Mouse (Mus musculus) heart, embryonic 12.5 days (tissue): ENCODE results near the gene Gnptab. TPM values are rescaled to one million over a fixed set of nuclear protein-coding genes. Genes with fewer than 3 reads are reported as not detected.

Source experiments
- ATAC-seq: fragments of 200-750 bp; cut with Nextera tagmentation; 2 replicates; pipeline ENCODE4 v1.8.0; 2017; ENCODE audit warnings: moderate TSS enrichment, moderate library complexity; ENCODE audit not compliant: insufficient number of reproducible peaks, low FRiP score
- H3K27ac ChIP-seq: fragments of 300-500 bp; sonication (generic); 2 replicates; pipeline ENCODE4 v1.5.1; 2016; ENCODE audit warnings: mild to moderate bottlenecking, moderate library complexity; ENCODE audit not compliant: poor library complexity, severe bottlenecking
- H3K27me3 ChIP-seq: fragments of 300-500 bp; sonication (generic); replicated peaks from 2 replicates; pipeline ENCODE4 v1.6.1; 2016; ENCODE audit warnings: mild to moderate bottlenecking, moderate library complexity
- H3K36me3 ChIP-seq: fragments of 300-500 bp; sonication (generic); 2 replicates; pipeline ENCODE4 v1.6.1; 2016; ENCODE audit warnings: mild to moderate bottlenecking, moderate library complexity
- H3K4me1 ChIP-seq: fragments of 300-500 bp; sonication (generic); replicated peaks from 2 replicates; pipeline ENCODE4 v1.6.1; 2016; ENCODE audit warnings: mild to moderate bottlenecking
- H3K4me2 ChIP-seq: fragments of 300-500 bp; sonication (generic); 2 replicates; pipeline ENCODE4 v1.6.1; 2016; ENCODE audit warnings: mild to moderate bottlenecking, moderate library complexity
- H3K4me3 ChIP-seq: fragments of 300-500 bp; sonication (generic); 2 replicates; pipeline ENCODE4 v1.5.1; 2016; ENCODE audit warnings: mild to moderate bottlenecking
- H3K9ac ChIP-seq: fragments of 300-500 bp; sonication (generic); 2 replicates; pipeline ENCODE4 v1.6.1; 2016; ENCODE audit warnings: mild to moderate bottlenecking, moderate library complexity
- H3K9me3 ChIP-seq: fragments of 300-500 bp; sonication (generic); replicated peaks from 2 replicates; pipeline ENCODE4 v1.6.1; 2016; ENCODE audit warnings: mild to moderate bottlenecking, moderate library complexity
- WGBS: fragments of 180-500 bp; shearing (Covaris S2); methylation state at CpG from one replicate; pipeline ENCODE4 v1.1.7; 2016; 5-methylcytosine and 5-hydroxymethylcytosine counted together
- polyA plus RNA-seq: library from polyadenylated mRNA; unstranded; fragments of >200 nt; fragmentation: Nextera tagmentation; extraction: Ambion mirVana; gene quantifications from 2 replicates; pipeline ENCODE4 v1.2.1, GENCODE M21; 2016

Gene Gnptab
- polyA plus RNA-seq, 1 experiment from 2014 or later, result 11.2 TPM

DNA sequence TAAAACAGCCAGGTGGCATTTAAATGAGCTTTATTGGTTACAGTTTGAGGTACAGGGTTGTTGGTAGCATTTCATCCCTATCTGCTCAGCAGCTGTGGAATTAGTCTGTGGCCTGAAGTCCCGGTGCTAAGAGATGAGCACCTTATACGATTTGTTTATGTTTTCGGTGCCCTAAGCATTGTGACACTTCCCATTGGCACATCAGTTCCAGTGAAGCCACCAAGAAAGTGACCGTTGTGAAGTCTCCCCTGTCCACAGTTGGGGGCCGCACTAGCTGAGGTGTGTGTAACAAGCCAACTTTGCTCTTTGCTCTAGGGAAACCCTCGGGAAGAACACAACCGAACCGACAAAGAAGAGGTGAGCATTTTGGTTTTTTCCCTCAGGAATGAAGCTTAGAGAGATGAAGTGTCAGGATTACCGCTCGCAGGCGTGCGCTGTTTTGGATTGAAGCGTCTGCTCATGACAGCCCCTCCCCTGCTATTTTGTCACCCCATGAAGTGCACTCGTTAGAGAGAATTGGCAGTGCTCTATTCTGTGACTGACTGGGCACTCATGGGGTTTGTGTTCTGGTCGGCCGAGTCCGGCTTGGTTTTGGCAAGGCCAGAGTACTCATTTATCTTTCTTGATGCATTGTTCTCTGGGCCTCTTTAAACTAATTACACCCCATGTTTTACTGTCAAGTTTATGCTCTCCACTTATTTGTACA is 33.5 kb downstream of the Gnptab start:
- no peak for ATAC-seq
- peaks cover 9% of the 10 kb centered on the region for H3K36me3 ChIP-seq
- H3K27me3 ChIP-seq, result no peaks in the 10 kb centered on the region
- no peaks in the 10 kb centered on the region for H3K9me3 ChIP-seq
- WGBS, result 83% methylated on average over 17 of the region's 17 CpGs
- H3K4me1 ChIP-seq, result peaks cover 6% of the 10 kb centered on the region; the same call in 1 of the 2 replicates
- no peak overlapping the region for H3K4me2 ChIP-seq
- H3K9ac ChIP-seq, result no peak overlapping the region
- H3K27ac ChIP-seq, result no peak overlapping the region
- no peak overlapping the region for H3K4me3 ChIP-seq

DNA sequence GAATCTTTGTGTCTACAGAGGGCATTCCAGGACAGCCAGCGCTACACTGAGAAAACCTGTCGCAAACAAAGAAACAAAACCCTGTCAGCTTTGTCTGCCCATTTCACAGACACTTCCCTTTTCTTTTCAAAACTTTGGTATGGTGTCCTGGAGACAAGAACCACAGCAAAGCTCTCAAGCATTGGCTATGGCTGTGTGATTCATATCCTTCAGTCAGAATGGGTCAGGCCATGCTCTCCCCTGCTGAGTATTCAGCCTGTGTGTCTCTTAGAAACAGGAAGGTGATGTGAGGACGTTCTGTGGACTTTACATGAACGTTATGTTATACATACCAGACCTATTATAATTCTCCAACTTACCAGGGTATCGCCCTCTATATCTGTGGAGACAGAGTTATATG is 38.8 kb downstream of the Gnptab start:
- ATAC-seq, result no peak
- no peaks in the 10 kb centered on the region for H3K9me3 ChIP-seq
- peaks cover 7% of the 10 kb centered on the region; the same call in 1 of the 2 replicates for H3K4me1 ChIP-seq
- peaks cover 16% of the 10 kb centered on the region for H3K36me3 ChIP-seq
- H3K4me3 ChIP-seq, result no peak overlapping the region
- H3K27me3 ChIP-seq, result no peaks in the 10 kb centered on the region
- no peak overlapping the region for H3K9ac ChIP-seq
- H3K4me2 ChIP-seq, result no peak overlapping the region
- WGBS, result 85% methylated on average over 5 of the region's 5 CpGs
- no peak overlapping the region for H3K27ac ChIP-seq

DNA sequence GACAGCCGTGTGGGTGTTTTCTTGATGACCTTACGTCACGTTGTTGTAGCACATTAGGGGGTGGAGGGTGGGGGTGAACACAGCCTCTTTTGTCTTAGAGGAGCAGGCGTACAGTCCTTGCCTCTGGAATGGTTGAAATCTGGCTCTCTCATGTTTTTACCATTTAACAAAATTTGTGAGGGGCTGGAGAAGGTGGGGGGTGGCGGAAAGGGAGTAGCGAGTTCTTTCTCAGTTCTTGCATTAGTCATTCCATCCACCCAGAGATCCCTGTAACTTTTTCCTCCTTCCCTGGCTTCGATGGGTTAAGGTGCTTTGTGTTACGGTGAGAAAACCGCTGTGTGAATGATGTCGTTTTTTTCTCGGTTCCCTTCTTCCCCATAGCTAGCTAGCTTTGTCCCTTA is 41.2 kb downstream of the Gnptab start:
- WGBS, result 69% methylated on average over 11 of the region's 11 CpGs
- H3K9ac ChIP-seq, result no peak overlapping the region
- H3K27me3 ChIP-seq, result no peaks in the 10 kb centered on the region
- no peaks in the 10 kb centered on the region for H3K9me3 ChIP-seq
- no peak overlapping the region for H3K4me2 ChIP-seq
- no peak overlapping the region for H3K4me3 ChIP-seq
- H3K36me3 ChIP-seq, result peaks cover 18% of the 10 kb centered on the region
- H3K27ac ChIP-seq, result no peak overlapping the region
- peaks cover 7% of the 10 kb centered on the region; the same call in 1 of the 2 replicates for H3K4me1 ChIP-seq
- ATAC-seq, result no peak

DNA sequence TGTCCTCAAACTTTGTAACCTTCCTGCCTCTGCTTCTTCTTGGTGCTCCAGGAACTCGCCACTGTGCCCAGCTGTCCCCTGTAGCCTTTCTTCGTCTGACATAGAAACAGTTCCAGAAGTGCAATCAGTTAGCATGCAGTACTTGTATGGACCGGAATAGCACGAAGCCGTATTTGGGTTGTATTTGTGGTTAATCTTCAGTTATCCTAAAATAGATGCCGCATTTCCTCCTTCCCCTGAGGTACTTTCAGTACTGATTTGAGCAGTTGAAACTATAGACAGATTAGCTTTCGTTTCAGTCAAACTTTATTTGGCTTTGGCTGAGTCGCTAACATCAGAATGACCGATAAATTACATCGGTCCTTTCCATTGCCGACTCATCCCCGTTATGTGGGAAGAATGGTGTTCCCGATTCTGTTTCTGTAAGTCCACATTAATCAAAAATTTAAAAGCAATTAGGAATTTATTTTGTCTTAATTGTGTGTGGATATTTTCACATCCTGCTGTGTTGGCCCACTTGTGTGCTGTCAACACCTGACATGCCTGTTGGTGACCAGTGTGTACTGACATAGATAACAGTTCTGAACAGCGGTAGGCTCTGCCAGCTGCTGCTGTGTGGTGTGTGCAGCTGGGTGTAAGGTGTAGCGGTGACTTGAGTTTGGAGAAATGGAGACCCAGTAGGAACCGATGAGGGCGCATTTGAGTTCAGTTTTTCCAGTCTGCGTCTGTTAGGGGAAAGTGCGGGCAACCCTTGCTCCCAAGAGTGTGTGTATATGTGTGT is 41.9 kb downstream of the Gnptab start:
- no peak overlapping the region for H3K4me2 ChIP-seq
- H3K4me3 ChIP-seq, result no peak overlapping the region

DNA sequence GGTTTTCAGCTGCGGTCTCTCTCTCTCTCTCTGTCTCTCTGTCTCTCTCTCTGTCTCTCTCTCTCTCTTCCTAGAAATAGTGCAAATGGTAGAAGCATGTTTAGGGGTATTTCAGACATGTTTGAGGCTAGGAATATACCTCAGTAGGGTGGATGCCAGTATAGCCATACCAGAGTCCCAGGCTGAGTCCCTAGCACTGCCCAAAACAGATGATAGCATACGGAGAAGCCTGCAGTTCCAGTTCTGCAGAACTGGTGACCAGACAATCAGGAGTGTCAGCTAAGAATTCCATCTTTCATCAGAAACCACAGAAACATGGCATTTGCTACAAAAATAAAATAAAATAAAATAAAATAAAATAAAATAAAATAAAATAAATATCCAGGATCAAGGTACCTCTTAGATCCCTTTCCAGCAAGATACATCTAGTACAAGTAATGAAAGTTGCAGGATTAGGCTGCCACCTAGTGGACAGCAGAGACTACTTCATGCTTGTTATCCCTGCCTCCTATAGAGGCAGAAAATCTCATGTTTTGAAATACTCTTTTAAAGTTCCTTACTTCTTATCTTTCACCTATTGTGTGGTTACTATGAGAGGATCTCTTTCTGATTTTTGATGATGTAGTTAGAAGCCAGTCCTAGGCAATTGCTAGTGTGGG is 47.4 kb downstream of the Gnptab start:
- 88% methylated on average over 2 of the region's 2 CpGs for WGBS
- H3K36me3 ChIP-seq, result peaks cover 11% of the 10 kb centered on the region; the same call in 1 of the 2 replicates
- H3K9me3 ChIP-seq, result no peaks in the 10 kb centered on the region
- no peak overlapping the region for H3K4me2 ChIP-seq
- no peak overlapping the region for H3K4me3 ChIP-seq
- no peaks in the 10 kb centered on the region for H3K27me3 ChIP-seq
- H3K9ac ChIP-seq, result no peak overlapping the region
- ATAC-seq, result no peak; the same call in 1 of the 2 replicates
- H3K27ac ChIP-seq, result no peak overlapping the region
- peaks cover 3% of the 10 kb centered on the region; the same call in 1 of the 2 replicates for H3K4me1 ChIP-seq

More for the DNA sequence above, 41.9 kb downstream of the Gnptab start:
- Histone ChIP-seq H3K9ac (no peak overlapping the region), H3K27ac (no peak overlapping the region), H3K36me3 (peaks cover 11% of the 10 kb centered on the region), H3K27me3 (no peaks in the 10 kb centered on the region), H3K4me1 (peaks cover 7% of the 10 kb centered on the region; the same call in 1 of the 2 replicates), H3K9me3 (no peaks in the 10 kb centered on the region)
- ATAC-seq, result no peak
- WGBS, result 78% methylated on average over 19 of the region's 19 CpGs

DNA sequence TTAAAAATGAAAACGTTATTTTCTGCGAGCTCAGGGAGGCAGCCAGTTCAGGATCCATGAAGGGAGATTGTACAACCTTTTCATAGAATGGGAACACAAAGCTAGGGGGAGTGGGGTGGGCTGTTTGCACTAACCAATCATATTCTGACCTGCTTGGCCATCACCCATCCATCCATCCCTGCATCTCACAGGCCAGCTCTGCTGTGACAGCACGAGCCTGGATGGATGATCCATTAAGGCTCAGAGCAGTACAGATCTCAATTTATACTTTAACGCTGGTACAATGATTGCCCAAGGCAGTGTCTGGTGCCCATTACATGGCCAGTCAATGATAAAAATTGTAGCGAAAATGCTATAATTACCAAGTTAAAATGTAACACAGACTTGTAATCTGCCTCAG is 48.0 kb downstream of the Gnptab start:
- 60% methylated on average over 5 of the region's 5 CpGs for WGBS
- no peaks in the 10 kb centered on the region for H3K27me3 ChIP-seq
- ATAC-seq, result no peak
- H3K4me2 ChIP-seq, result no peak overlapping the region
- peaks cover 15% of the 10 kb centered on the region; the same call in 1 of the 2 replicates for H3K36me3 ChIP-seq
- peaks cover 3% of the 10 kb centered on the region; the same call in 1 of the 2 replicates for H3K4me1 ChIP-seq
- no peak overlapping the region for H3K9ac ChIP-seq
- no peaks in the 10 kb centered on the region for H3K9me3 ChIP-seq
- no peak overlapping the region for H3K27ac ChIP-seq
- no peak overlapping the region for H3K4me3 ChIP-seq

DNA sequence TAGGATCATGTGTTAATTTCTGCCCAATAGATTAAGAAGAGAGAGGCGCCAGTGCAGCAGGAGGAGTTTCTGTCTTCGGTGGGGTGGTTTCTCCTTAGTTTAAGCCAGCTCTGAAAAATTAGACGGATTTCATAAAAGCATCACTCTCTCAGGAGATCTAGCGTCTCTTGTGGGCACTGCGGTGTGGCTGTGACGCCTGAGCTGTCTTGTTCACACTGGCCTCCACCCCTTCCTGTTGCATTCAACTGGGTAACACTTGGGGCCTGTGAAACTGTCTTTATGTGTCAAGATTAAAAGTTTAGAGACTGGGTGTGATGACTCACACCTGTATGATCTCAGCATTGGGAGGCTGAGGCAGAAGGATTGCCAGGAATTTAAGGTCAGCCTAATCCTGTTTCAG is 49.1 kb downstream of the Gnptab start:
- Histone ChIP-seq H3K27me3 (no peaks in the 10 kb centered on the region), H3K9ac (no peak overlapping the region), H3K4me1 (no peaks in the 10 kb centered on the region), H3K27ac (no peak overlapping the region), H3K36me3 (peaks cover 20% of the 10 kb centered on the region), H3K4me3 (no peak overlapping the region), H3K4me2 (no peak overlapping the region), H3K9me3 (no peaks in the 10 kb centered on the region)
- whole genome bisulfite sequencing, result 88% methylated on average over 6 of the region's 6 CpGs
- ATAC-seq, result no peak

DNA sequence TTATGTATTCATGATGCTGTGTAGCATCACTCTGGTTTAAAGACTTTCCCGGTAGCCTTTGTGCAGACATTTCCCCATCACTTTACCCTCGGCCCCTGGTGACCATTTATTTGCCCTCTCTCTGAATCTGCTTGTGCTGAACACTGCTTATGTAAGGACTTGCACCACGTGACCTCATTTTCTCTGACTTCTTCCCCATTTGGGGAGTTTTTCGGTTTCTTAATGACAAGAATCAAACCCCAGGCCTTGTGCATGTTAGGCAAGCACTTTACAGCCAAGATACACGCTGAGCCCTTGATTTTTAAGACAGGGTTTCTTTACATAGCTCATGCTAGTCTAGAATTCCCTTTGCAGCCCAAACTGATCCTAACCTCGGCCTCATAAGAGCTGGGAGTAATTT is 62.3 kb downstream of the Gnptab start:
- Histone ChIP-seq H3K36me3 (peaks cover 31% of the 10 kb centered on the region), H3K27me3 (no peaks in the 10 kb centered on the region), H3K4me2 (no peak overlapping the region), H3K9ac (no peak overlapping the region), H3K4me1 (no peaks in the 10 kb centered on the region), H3K4me3 (no peak overlapping the region), H3K9me3 (no peaks in the 10 kb centered on the region), H3K27ac (no peak overlapping the region)
- 78% methylated on average over 6 of the region's 6 CpGs for WGBS
- ATAC-seq, result no peak

DNA sequence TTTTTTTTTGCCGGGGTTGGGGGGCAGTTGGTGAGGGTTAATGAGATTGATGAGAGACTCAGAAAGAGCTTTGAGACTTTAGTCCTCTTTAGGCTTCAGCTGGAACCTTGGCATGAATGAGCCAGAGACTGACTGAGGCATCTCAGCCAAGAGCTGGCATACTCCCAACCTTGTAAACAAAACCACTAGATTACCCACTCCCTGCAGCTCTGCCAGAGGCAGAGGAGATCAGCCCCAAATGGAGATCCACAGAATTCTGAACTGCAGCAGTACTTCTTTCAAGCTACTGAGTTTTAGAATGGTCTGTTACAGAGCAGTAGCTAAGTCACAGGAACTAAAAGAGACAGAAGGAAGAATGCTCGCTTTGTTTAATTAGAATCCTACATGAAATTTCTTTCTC is 72.3 kb downstream of the Gnptab start:
- Histone ChIP-seq H3K36me3 (peaks cover 4% of the 10 kb centered on the region; the same call in 1 of the 2 replicates), H3K9ac (no peak overlapping the region), H3K4me2 (no peak overlapping the region), H3K4me3 (no peak overlapping the region), H3K9me3 (no peaks in the 10 kb centered on the region), H3K4me1 (no peaks in the 10 kb centered on the region), H3K27ac (no peak overlapping the region), H3K27me3 (no peaks in the 10 kb centered on the region)
- ATAC-seq, result no peak
- WGBS, result 69% methylated on average over 2 of the region's 2 CpGs

DNA sequence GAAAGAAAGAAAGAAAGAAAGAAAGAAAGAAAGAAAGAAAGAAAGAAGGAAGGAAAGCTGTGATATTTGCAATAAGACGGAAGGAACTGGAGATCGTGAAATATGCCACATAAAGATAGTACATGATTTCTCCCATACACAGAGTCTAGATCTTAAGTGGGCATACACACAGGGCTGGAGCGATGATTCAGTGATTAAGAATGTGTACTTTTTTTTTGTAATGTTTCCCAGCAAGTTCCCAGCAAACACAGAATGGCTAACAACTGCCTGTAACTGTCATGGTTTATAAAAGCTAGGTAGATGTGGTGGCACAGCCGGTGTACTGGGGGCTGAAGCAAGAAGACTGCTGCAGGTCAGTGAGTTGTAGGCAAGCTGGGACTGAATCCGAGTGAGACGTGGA is 73.1 kb downstream of the Gnptab start:
- no peak for ATAC-seq
- Histone ChIP-seq H3K27me3 (no peaks in the 10 kb centered on the region), H3K9me3 (no peaks in the 10 kb centered on the region), H3K27ac (no peak overlapping the region), H3K9ac (no peak overlapping the region), H3K4me3 (no peak overlapping the region), H3K4me1 (no peaks in the 10 kb centered on the region), H3K36me3 (no peaks in the 10 kb centered on the region), H3K4me2 (no peak overlapping the region)
- WGBS, result 77% methylated on average over 6 of the region's 6 CpGs

DNA sequence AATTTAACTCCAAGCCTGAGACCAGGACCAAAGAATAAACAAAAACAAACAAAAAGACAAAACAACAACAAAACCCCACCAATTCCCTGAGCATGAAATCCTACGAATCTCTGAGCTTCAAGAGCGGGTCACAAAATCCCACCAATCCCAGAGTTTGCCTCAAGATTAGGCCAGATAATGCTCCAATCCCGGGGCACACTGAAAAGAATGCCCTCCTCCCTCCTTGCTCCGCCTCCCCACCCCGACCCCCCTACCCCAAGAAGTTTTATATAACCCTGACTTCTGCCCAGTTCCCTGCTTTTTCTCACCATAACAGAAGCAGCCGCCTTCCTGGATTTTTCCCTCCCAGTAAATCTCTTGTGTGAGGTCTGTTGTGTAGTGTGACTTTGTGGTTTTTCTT is 78.9 kb downstream of the Gnptab start:
- Histone ChIP-seq H3K27ac (no peak overlapping the region), H3K36me3 (no peaks in the 10 kb centered on the region), H3K9me3 (no peaks in the 10 kb centered on the region), H3K4me1 (no peaks in the 10 kb centered on the region), H3K4me3 (no peak overlapping the region), H3K4me2 (no peak overlapping the region), H3K9ac (no peak overlapping the region), H3K27me3 (no peaks in the 10 kb centered on the region)
- WGBS, result 37% methylated on average over 6 of the region's 6 CpGs
- ATAC-seq, result no peak
